Mouse (Mus musculus): ENCODE data around the gene Slco2a1.

Gene Slco2a1

GRCm38 (mm10) chr9:103112471-103113271, 124.2 kb downstream of the Slco2a1 start:
- peak; percentile 26 for DNase-seq (ENCODE audit: extremely low read depth, insufficient read length, low spot score)

- DNase-seq (ENCODE audit: extremely low read depth, insufficient read length, low spot score), result no peak
These were observed 124.8 kb downstream of the Slco2a1 start for GRCm38 (mm10) chr9:103113351-103113750.

- DNase-seq (ENCODE audit: extremely low read depth, insufficient read length, low spot score), result no peak
These were observed 125.8 kb downstream of the Slco2a1 start for GRCm38 (mm10) chr9:103114326-103114725.

- DNase-seq (ENCODE audit: extremely low read depth, insufficient read length, low spot score), result no peak
These were observed 126.4 kb downstream of the Slco2a1 start for GRCm38 (mm10) chr9:103114901-103115300.

GRCm38 (mm10) chr9:103116941-103117340, 128.4 kb downstream of the Slco2a1 start:
- DNase-seq (ENCODE audit: extremely low read depth, insufficient read length, low spot score), result no peak

- no peak for DNase-seq (ENCODE audit: extremely low read depth, insufficient read length, low spot score)
These were observed 129.0 kb downstream of the Slco2a1 start for GRCm38 (mm10) chr9:103117495-103117894.

- no peak for DNase-seq (ENCODE audit: extremely low read depth, insufficient read length, low spot score)
These were observed 129.4 kb downstream of the Slco2a1 start for GRCm38 (mm10) chr9:103117951-103118350.

GRCm38 (mm10) chr9:103118651-103119275, 130.3 kb downstream of the Slco2a1 start:
- DNase-seq (ENCODE audit: extremely low read depth, insufficient read length, low spot score), result no peak

GRCm38 (mm10) chr9:103119781-103120180, 131.3 kb downstream of the Slco2a1 start:
- no peak for DNase-seq (ENCODE audit: extremely low read depth, insufficient read length, low spot score)

- no peak for DNase-seq (ENCODE audit: extremely low read depth, insufficient read length, low spot score)
These were observed 131.7 kb downstream of the Slco2a1 start for GRCm38 (mm10) chr9:103120231-103120630.

GRCm38 (mm10) chr9:103121546-103121945, 133.0 kb downstream of the Slco2a1 start:
- no peak for DNase-seq (ENCODE audit: extremely low read depth, insufficient read length, low spot score)

GRCm38 (mm10) chr9:103124746-103125145, 136.2 kb downstream of the Slco2a1 start:
- no peak for DNase-seq (ENCODE audit: extremely low read depth, insufficient read length, low spot score)

- DNase-seq (ENCODE audit: extremely low read depth, insufficient read length, low spot score), result no peak
These were observed 145.1 kb downstream of the Slco2a1 start for GRCm38 (mm10) chr9:103133493-103134124.

- peak; percentile 36 for DNase-seq (ENCODE audit: extremely low read depth, insufficient read length, low spot score)
These were observed 146.0 kb downstream of the Slco2a1 start for GRCm38 (mm10) chr9:103134450-103135030.

GRCm38 (mm10) chr9:103139481-103139880, 151.0 kb downstream of the Slco2a1 start:
- DNase-seq (ENCODE audit: extremely low read depth, insufficient read length, low spot score), result peak; percentile 49

- no peak for DNase-seq (ENCODE audit: extremely low read depth, insufficient read length, low spot score)
These were observed 151.9 kb downstream of the Slco2a1 start for GRCm38 (mm10) chr9:103140384-103140783.

GRCm38 (mm10) chr9:103141266-103141665, 152.8 kb downstream of the Slco2a1 start:
- no peak for DNase-seq (ENCODE audit: extremely low read depth, insufficient read length, low spot score)

GRCm38 (mm10) chr9:103143881-103144280, 155.4 kb downstream of the Slco2a1 start:
- no peak for DNase-seq (ENCODE audit: extremely low read depth, insufficient read length, low spot score)

GRCm38 (mm10) chr9:103145351-103145750, 156.8 kb downstream of the Slco2a1 start:
- DNase-seq (ENCODE audit: extremely low read depth, insufficient read length, low spot score), result no peak
